Mouse (Mus musculus): Measurements from ENCODE around the gene Gm9125. TPM values are rescaled to one million over a fixed set of nuclear protein-coding genes. Genes with fewer than 3 reads are reported as not detected.
"Not testable (repeated sequence)": the region's sequence is repeated elsewhere in the genome, so short reads cannot be mapped to it uniquely, and the experiment has no call there.

Gm9125 gene
- not detected in 2 replicates for polyA plus RNA-seq (2016; fragmentation: Nextera tagmentation; extraction: Ambion mirVana)

- not testable (repeated sequence) for H3K27me3 ChIP-seq; H3K4me3 ChIP-seq; H3K4me1 ChIP-seq; H3K27ac ChIP-seq; H3K4me2 ChIP-seq (replicated peaks); H3K9ac ChIP-seq; H3K9me3 ChIP-seq (replicated peaks); H3K36me3 ChIP-seq; ATAC-seq (ENCODE audit: low FRiP score)
- 79% methylated on average over 2 of the region's 3 CpGs for WGBS
These were observed at the start of gene Gm9125 for GRCm38 (mm10) chr3:94054785-94055184. Gm9125 (minus strand) TSS chr3:94054885.

- H3K36me3 ChIP-seq; H3K4me2 ChIP-seq (replicated peaks); H3K27ac ChIP-seq; H3K27me3 ChIP-seq; H3K9ac ChIP-seq; H3K4me3 ChIP-seq; H3K4me1 ChIP-seq; H3K9me3 ChIP-seq (replicated peaks); ATAC-seq (ENCODE audit: low FRiP score): not testable (repeated sequence)
- 57% methylated on average over 1 of the region's 3 CpGs for WGBS
These were observed 17.9 kb upstream of the Gm9125 start, which contains the start of gene Gm10697 for GRCm38 (mm10) chr3:94072544-94072943. Gm10697 (minus strand) TSS chr3:94072644.

- H3K36me3 ChIP-seq; H3K4me2 ChIP-seq (replicated peaks); H3K4me3 ChIP-seq; H3K4me1 ChIP-seq; H3K9me3 ChIP-seq (replicated peaks); H3K27me3 ChIP-seq; H3K9ac ChIP-seq; H3K27ac ChIP-seq; ATAC-seq (ENCODE audit: low FRiP score): not testable (repeated sequence)
- no CpG with 5 or more reads among the region's 5 CpGs for WGBS
These were observed 5.0 kb downstream of the Gm9125 start for GRCm38 (mm10) chr3:94049566-94050121.

GRCm38 (mm10) chr3:94038241-94038640, 16.4 kb downstream of the Gm9125 start:
- not testable (repeated sequence) for H3K36me3 ChIP-seq; ATAC-seq (ENCODE audit: low FRiP score); H3K4me1 ChIP-seq; H3K27me3 ChIP-seq; H3K27ac ChIP-seq; H3K9me3 ChIP-seq (replicated peaks); H3K4me2 ChIP-seq (replicated peaks); H3K9ac ChIP-seq; H3K4me3 ChIP-seq
- 85% methylated on average over 1 of the region's 1 CpGs for WGBS

GRCm38 (mm10) chr3:94034400-94034799, 20.3 kb downstream of the Gm9125 start:
- not testable (repeated sequence) for ATAC-seq (ENCODE audit: low FRiP score); H3K9me3 ChIP-seq (replicated peaks); H3K9ac ChIP-seq; H3K27ac ChIP-seq; H3K36me3 ChIP-seq; H3K4me1 ChIP-seq; H3K4me3 ChIP-seq; H3K27me3 ChIP-seq; H3K4me2 ChIP-seq (replicated peaks)
- WGBS: 92% methylated on average over 18 of the region's 18 CpGs

Other genes with a start within 250 kb of the Gm9125 start
- gene Tdpoz3, start 228.9 kb downstream of the Gm9125 start, polyA plus RNA-seq (2016; fragmentation: Nextera tagmentation; extraction: Ambion mirVana): not detected in 2 replicates
- gene Gm9117, start 111.3 kb downstream of the Gm9125 start, polyA plus RNA-seq (2016; fragmentation: Nextera tagmentation; extraction: Ambion mirVana): not detected in 2 replicates
- not detected in 2 replicates for gene Tdpoz5, start 93.6 kb downstream of the Gm9125 start, polyA plus RNA-seq (2016; fragmentation: Nextera tagmentation; extraction: Ambion mirVana)
- gene Gm10697, start 17.8 kb upstream of the Gm9125 start, polyA plus RNA-seq (2016; fragmentation: Nextera tagmentation; extraction: Ambion mirVana): not detected in 2 replicates
- gene Gm10696, start 123.3 kb upstream of the Gm9125 start, polyA plus RNA-seq (2016; fragmentation: Nextera tagmentation; extraction: Ambion mirVana): not detected in 2 replicates
- gene Gm5286, start 141.8 kb upstream of the Gm9125 start, polyA plus RNA-seq (2016; fragmentation: Nextera tagmentation; extraction: Ambion mirVana): not detected in 2 replicates
- gene Gm4778, start 209.2 kb upstream of the Gm9125 start, polyA plus RNA-seq (2016; fragmentation: Nextera tagmentation; extraction: Ambion mirVana): not detected in 2 replicates